Mouse (Mus musculus): ENCODE measurements around the gene Sec14l1. TPM values are rescaled to one million over a fixed set of nuclear protein-coding genes. Genes with fewer than 3 reads are reported as not detected.

The Sec14l1 gene
- polyA plus RNA-seq, 1 experiment = 190 TPM

DNA sequence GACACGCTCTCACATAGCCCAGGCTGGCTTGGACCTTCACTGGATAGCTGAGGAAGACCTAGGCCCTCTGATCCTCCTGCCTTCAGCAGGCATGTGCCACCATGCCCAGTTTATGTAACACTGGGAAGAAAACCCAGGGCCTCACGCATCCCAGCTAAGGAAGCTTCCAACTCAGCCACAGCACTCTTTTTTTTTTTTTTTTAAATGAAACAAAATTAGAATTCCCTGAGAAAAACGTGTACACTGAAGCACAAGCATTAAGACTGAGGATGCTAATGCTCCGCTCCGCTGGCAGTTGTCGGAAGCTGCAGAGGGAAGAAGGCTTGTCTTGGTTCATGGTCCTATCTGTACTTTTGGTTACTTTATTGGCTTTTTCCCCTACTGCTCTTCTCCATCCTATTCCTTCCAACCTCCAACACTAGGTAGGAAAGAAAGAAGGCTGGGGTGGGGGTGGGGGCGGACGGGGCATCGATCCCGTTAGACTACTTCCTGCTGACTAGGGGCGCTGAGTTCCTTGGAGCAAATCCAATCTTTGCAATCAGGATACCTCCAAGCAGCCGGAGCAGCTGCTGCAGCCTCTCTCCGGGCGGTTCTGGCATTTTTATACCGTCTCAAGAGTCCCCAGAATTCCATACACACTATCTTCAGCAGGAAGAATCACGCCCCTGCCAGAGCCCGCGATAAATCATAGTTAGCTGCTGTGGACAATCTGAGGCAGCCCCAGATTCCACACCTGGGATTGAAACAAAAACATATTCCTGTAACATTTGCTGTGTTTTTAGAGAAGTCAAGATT, 59.3 kb downstream of the Sec14l1 start:
- H3K27ac ChIP-seq (ENCODE audit: insufficient read depth, low read length) = peak overlapping the region; percentile 66
- H3K4me3 ChIP-seq (ENCODE audit: insufficient read depth, low read length) = no peak overlapping the region; the same call in 1 of the 2 replicates
- peak; percentile 56; the same call in 1 of the 2 replicates for TF ChIP-seq POLR2A (IDR thresholded peaks at IDR 0.05; ENCODE audit: extremely low read depth, insufficient read depth, low read length)
- no peak for TF ChIP-seq CTCF (IDR thresholded peaks at IDR 0.05; ENCODE audit: extremely low read depth, insufficient read depth, low read length)
- 0 out of 2 replicates have a peak, but pooled peaks cover 4% of the 10 kb centered on the region for H3K4me1 ChIP-seq (ENCODE audit: control insufficient read depth, insufficient read depth, low read length)

DNA sequence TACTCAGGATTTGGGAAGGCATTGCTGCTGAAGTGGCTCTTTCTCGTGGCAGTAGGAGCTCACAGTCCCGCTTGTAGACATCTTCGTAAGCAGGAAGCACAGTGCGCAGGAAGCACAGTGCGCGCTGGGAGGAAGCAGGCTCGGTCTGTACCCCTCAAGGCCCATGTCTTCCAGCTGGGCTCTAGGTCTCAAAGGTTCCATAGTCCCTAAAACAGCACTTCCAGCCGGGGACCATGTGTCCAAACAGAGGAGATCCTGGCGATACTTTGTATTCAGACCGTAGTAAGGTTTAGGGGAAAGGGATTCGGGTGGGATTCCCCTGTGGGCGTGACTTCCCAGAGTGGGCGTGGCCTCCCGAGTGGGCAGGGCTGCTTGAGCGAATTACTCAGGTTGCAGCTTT, 60.0 kb downstream of the Sec14l1 start:
- TF ChIP-seq POLR2A (IDR thresholded peaks at IDR 0.05; ENCODE audit: extremely low read depth, insufficient read depth, low read length) = no peak
- no peak for TF ChIP-seq CTCF (IDR thresholded peaks at IDR 0.05; ENCODE audit: extremely low read depth, insufficient read depth, low read length)
- H3K4me3 ChIP-seq (ENCODE audit: insufficient read depth, low read length) = no peak overlapping the region; the same call in none of the 2 replicates
- H3K27ac ChIP-seq (ENCODE audit: insufficient read depth, low read length) = peak overlapping the region; percentile 66
- 0 out of 2 replicates have a peak, but pooled peaks cover 3% of the 10 kb centered on the region for H3K4me1 ChIP-seq (ENCODE audit: control insufficient read depth, insufficient read depth, low read length)

DNA sequence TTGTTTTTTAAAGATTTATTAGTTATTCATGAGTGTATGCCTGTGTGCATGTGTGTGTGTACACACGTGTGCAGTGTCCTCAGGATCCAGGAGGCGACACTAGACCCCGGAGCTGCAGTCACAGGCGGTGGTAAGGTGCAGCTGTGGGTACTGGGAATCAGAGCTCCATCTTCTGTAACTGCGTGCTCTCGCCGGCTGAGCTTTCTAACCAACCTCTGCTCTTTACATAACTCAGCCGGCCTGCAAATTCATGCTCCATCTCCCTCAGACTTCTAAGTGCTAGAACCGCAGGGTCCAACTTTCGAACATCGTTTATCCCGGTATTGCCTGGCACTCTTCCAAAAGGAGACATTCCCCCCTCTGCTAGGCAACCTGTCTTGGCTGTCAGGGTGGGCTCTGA, 60.5 kb downstream of the Sec14l1 start:
- H3K27ac ChIP-seq (ENCODE audit: insufficient read depth, low read length) = peak overlapping the region; percentile 33; the same call in 1 of the 2 replicates
- H3K4me3 ChIP-seq (ENCODE audit: insufficient read depth, low read length) = no peak overlapping the region
- 0 out of 2 replicates have a peak, but pooled peaks cover 3% of the 10 kb centered on the region for H3K4me1 ChIP-seq (ENCODE audit: control insufficient read depth, insufficient read depth, low read length)
- no peak for TF ChIP-seq POLR2A (IDR thresholded peaks at IDR 0.05; ENCODE audit: extremely low read depth, insufficient read depth, low read length)
- no peak for TF ChIP-seq CTCF (IDR thresholded peaks at IDR 0.05; ENCODE audit: extremely low read depth, insufficient read depth, low read length)

DNA sequence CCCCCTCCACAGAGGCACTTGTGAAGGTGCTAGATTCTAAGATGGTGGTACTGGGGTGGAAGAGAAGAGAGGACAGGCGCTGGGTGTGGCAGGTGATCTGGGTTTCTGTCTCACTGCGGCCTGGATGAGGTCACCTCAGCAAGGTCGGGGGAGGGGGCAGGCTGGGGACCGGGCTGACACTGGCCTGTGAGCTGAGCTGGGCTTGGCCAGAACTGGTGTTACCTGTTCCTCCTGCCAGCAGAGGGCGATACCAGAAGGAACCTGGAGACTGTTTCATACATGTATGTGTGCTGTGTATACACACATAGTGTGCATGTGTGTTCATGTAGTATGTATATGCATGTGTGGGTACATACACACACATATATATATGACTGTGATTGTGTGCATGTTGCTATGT, 61.3 kb downstream of the Sec14l1 start:
- H3K27ac ChIP-seq (ENCODE audit: insufficient read depth, low read length) = no peak overlapping the region
- H3K4me3 ChIP-seq (ENCODE audit: insufficient read depth, low read length) = no peak overlapping the region
- TF ChIP-seq POLR2A (IDR thresholded peaks at IDR 0.05; ENCODE audit: extremely low read depth, insufficient read depth, low read length) (no peak), CTCF (IDR thresholded peaks at IDR 0.05; ENCODE audit: extremely low read depth, insufficient read depth, low read length) (peak; percentile 40; the same call in 1 of the 2 replicates)
- 0 out of 2 replicates have a peak, but pooled peaks cover 3% of the 10 kb centered on the region for H3K4me1 ChIP-seq (ENCODE audit: control insufficient read depth, insufficient read depth, low read length)

DNA sequence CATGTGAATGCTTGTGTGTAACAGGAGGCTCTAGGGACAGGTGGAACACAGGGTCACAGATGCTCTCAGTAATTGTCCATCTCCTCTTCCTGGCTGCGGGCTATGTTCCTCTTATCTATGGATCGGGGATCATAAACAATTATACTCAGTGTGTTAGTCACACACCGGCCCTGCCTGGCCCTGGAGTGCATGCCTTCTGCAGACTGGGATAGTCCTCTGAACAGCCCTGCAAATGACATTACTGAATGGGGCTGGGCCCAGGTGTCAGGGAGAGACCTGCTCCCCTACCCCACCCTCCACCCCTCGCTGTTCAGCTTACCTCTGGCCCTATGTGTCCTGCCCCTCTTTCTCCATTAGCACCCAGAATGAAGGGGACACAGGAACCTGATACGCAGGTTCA, 61.9 kb downstream of the Sec14l1 start:
- TF ChIP-seq CTCF (IDR thresholded peaks at IDR 0.05; ENCODE audit: extremely low read depth, insufficient read depth, low read length) (no peak), POLR2A (IDR thresholded peaks at IDR 0.05; ENCODE audit: extremely low read depth, insufficient read depth, low read length) (no peak)
- Histone ChIP-seq H3K4me3 (ENCODE audit: insufficient read depth, low read length) (no peak overlapping the region), H3K27ac (ENCODE audit: insufficient read depth, low read length) (no peak overlapping the region), H3K4me1 (ENCODE audit: control insufficient read depth, insufficient read depth, low read length) (0 out of 2 replicates have a peak, but pooled peaks cover 3% of the 10 kb centered on the region)

DNA sequence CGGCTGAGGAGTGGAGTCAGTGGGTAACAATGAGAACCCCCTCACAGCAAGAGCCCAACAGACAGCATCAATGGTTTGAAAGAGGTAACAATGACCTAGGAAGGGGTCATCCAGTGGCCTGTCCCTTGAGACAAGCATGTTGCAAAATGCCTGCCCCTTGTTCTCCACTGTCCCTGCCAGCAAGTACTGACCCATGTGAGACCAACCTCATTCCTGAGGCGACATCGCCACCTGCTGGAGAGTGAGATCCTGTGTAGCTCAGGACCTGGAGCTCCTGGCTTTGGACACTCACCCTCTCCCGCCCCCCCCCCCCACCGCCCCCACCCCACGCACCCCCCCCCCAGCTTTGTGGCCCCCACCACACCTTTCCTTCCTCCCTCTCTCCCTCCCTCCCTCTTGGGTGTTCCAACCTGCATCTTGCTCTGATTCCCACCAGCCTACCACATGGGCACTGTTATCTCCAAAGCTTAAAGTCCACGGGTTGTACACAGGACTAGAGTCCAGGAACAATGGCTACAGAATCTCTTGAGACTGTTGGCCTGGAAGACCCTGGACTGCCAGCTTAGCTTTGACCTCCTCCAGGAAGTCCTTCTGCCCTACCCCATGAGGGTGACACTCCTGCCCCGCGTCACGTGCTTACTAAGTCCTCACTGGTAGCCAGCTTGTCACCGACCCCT, 62.5 kb downstream of the Sec14l1 start:
- Histone ChIP-seq H3K4me3 (ENCODE audit: insufficient read depth, low read length) (no peak overlapping the region), H3K4me1 (ENCODE audit: control insufficient read depth, insufficient read depth, low read length) (0 out of 2 replicates have a peak, but pooled peaks cover 3% of the 10 kb centered on the region), H3K27ac (ENCODE audit: insufficient read depth, low read length) (no peak overlapping the region)
- TF ChIP-seq POLR2A (IDR thresholded peaks at IDR 0.05; ENCODE audit: extremely low read depth, insufficient read depth, low read length) = no peak
- TF ChIP-seq CTCF (IDR thresholded peaks at IDR 0.05; ENCODE audit: extremely low read depth, insufficient read depth, low read length) = peak; percentile 97

DNA sequence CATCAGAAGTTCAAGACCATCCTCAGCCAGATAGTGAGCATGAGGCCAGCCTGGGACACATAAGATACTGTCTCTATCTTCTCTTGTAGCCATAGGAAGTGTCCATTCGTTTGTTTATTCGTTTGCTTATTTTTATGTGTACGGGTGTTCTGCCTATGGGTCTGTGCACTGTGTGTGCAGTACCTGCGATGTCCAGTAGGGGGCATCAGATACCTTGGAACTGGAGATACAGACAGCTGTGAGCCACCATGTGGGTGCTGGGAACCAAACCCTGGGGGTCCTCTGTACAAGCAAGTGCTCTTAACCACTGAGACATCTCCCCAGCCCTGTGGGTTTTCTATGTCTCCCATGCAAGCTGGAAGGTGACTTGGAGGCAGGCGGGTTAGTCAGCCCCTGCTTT, 64.9 kb downstream of the Sec14l1 start:
- TF ChIP-seq POLR2A (IDR thresholded peaks at IDR 0.05; ENCODE audit: extremely low read depth, insufficient read depth, low read length) (no peak), CTCF (IDR thresholded peaks at IDR 0.05; ENCODE audit: extremely low read depth, insufficient read depth, low read length) (no peak)
- no peak overlapping the region for H3K4me3 ChIP-seq (ENCODE audit: insufficient read depth, low read length)
- no peak overlapping the region for H3K27ac ChIP-seq (ENCODE audit: insufficient read depth, low read length)
- 0 out of 2 replicates have a peak, but pooled peaks cover under 1% of the 10 kb centered on the region for H3K4me1 ChIP-seq (ENCODE audit: control insufficient read depth, insufficient read depth, low read length)

DNA sequence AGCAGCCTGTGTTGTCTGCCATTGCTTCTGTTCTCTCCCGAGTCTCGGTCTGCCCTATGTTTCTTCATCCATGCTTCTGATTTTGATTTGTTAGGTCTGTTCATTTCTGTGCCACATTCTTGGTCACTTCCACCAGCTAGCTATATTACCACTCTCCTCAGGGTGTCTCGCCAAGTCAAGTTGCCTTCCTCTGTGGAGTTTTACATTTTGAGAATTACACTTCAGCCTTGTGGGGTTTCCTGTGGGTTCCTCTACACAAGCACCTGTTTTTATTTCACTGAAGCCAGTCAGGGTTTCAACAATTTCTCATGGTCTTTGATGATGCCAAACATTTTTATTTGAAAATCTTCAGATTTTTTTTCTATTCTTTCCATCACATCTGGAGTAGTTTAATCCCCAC, 67.8 kb downstream of the Sec14l1 start:
- H3K27ac ChIP-seq (ENCODE audit: insufficient read depth, low read length) = no peak overlapping the region
- TF ChIP-seq POLR2A (IDR thresholded peaks at IDR 0.05; ENCODE audit: extremely low read depth, insufficient read depth, low read length) (no peak), CTCF (IDR thresholded peaks at IDR 0.05; ENCODE audit: extremely low read depth, insufficient read depth, low read length) (no peak)
- no peak overlapping the region for H3K4me3 ChIP-seq (ENCODE audit: insufficient read depth, low read length)
- no peaks in the 10 kb centered on the region for H3K4me1 ChIP-seq (ENCODE audit: control insufficient read depth, insufficient read depth, low read length)

DNA sequence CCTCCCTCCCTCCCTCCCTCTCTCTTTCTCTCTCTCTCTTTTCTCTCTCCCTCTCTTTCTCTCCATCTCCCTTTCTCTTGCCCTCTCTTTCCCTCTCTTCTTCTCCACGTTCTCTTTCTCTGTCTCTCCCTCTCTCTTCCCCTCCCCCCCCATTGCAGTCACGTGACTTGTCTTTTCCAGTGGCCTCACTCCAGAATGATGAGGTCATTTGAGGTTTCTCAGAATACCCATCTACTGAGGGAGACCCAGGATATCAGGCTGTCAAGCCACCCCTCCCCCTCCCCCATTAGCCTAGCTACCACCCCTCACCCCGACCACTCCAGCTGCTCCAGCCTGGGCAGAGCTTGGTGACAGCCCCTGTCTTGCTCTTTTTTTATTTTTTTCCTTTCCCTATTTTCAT, 68.3 kb downstream of the Sec14l1 start:
- H3K4me1 ChIP-seq (ENCODE audit: control insufficient read depth, insufficient read depth, low read length) = no peaks in the 10 kb centered on the region
- no peak overlapping the region for H3K27ac ChIP-seq (ENCODE audit: insufficient read depth, low read length)
- H3K4me3 ChIP-seq (ENCODE audit: insufficient read depth, low read length) = no peak overlapping the region
- TF ChIP-seq POLR2A (IDR thresholded peaks at IDR 0.05; ENCODE audit: extremely low read depth, insufficient read depth, low read length) (no peak), CTCF (IDR thresholded peaks at IDR 0.05; ENCODE audit: extremely low read depth, insufficient read depth, low read length) (no peak)
